Mouse (Mus musculus) CD4-positive, CD25-positive, alpha-beta regulatory T cell (primary cell): Measurements from ENCODE around the gene Gm3685. TPM values are rescaled to one million over a fixed set of nuclear protein-coding genes. Genes with fewer than 3 reads are reported as not detected.

ENCODE experiments used
- polyA plus RNA-seq: library from polyadenylated mRNA; unstranded; fragments of 100-300 nt; shearing (Covaris generic); gene quantifications from one replicate; pipeline ENCODE4 v1.2.1, GENCODE M21; 2017

Gene Gm3685
- not detected for polyA plus RNA-seq

DNA sequence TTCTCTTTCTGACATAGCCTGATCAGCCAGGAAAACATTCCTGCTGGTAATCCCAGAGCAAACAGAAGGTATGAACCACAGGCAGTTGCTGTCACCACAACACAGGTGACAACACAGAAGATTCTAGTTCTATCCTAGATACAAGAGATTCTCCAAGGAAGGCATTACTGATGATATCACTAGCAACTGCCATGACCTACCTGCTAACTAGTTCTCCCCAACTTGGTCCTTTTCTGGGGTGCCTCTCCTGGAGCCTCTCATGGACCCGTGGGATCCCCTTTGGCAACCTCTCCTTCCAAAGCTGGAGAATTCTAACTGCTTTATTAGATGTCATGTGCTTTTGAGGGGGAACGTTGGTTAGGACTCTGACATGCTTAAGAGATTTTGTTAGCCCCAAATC, at the start of gene Gm3685:
Gene Gm3685 (minus strand): TSS at position 101 of the 400 bp plus-strand sequence.

DNA sequence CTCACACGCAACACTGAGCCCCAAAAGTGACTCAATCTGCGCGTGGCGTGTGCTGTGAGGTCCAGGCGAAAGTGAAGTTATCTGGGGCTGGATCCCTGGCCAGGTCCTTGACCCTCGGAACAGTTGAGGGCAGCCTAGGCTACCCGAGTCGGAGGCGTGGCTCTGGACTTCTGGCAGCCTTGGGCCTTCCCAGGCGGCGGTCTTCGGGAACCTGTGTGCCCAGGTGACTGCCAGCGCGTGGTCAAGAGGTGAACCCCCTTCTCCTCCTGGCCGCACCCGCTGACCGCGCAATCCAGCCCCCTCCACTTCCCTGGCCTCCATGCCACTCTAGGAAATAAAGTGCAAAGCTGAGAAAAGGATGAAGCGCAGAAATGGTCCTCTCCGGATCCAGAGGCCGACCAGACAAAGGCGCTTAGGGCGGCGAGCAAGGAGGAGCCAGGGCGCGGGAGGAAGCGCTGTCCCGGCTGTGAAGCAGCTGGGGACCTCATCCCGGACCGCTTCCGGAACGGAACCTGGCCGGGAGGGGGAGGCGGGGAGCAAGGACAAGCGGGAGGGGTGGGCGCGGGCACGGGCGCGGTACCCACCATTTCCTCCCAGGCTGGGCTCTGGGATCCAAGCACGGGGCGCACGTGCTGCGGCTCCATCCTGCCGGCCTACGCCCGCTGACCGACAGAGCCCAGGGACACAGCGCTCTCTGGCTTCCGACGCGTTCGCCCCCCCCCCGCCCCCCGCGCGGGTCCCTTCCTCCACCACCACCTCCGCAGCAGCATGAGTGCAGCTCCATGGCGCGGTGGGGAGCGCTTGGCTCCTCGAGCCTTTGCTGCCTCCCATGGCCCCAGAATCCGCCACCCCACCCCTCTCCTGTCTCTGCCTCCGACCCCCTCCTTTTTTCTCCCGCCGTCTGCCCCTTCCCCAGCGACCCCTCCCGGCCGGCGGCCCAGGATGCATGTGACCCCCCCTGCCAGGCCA, 17.7 kb downstream of the Gm3685 start, which contains the start of gene Gm10406:
Gene Gm10406 (minus strand): TSS at position 669 of the 969 bp plus-strand sequence.

Other genes starting within 250 kb of the Gm3685 start
- not detected for gene Gm3642, start 204.7 kb downstream of the Gm3685 start, polyA plus RNA-seq
- 5.1 TPM for gene Gm3667, start 155.0 kb downstream of the Gm3685 start, polyA plus RNA-seq
- gene Gm6356, start 71.2 kb downstream of the Gm3685 start, polyA plus RNA-seq: not detected
- 1.4 TPM for gene Gm10406, start 17.5 kb downstream of the Gm3685 start, polyA plus RNA-seq
- 3.1 TPM for gene Gm3696, start 55.7 kb upstream of the Gm3685 start, polyA plus RNA-seq
- not detected for gene Gm6676, start 80.4 kb upstream of the Gm3685 start, polyA plus RNA-seq
- gene Gm3512, start 129.6 kb upstream of the Gm3685 start, polyA plus RNA-seq: 9.9 TPM
- gene Gm16434, start 149.6 kb upstream of the Gm3685 start, polyA plus RNA-seq: not detected
- gene Gm3727, start 219.7 kb upstream of the Gm3685 start, polyA plus RNA-seq: not detected